Mouse (Mus musculus) heart, embryonic 12.5 days (tissue): ENCODE data around the gene Ascc3. TPM values are rescaled to one million over a fixed set of nuclear protein-coding genes. Genes with fewer than 3 reads are reported as not detected.
A peak's percentile ranks its signal among the peaks of the same experiment; 100 is the strongest.

Source experiments
- ATAC-seq: fragments of 200-750 bp; cut with Nextera tagmentation; 2 replicates; pipeline ENCODE4 v1.8.0; 2017; ENCODE audit warnings: moderate TSS enrichment, moderate library complexity; ENCODE audit not compliant: insufficient number of reproducible peaks, low FRiP score
- H3K27ac ChIP-seq: fragments of 300-500 bp; sonication (generic); 2 replicates; pipeline ENCODE4 v1.5.1; 2016; ENCODE audit warnings: mild to moderate bottlenecking, moderate library complexity; ENCODE audit not compliant: poor library complexity, severe bottlenecking
- H3K27me3 ChIP-seq: fragments of 300-500 bp; sonication (generic); replicated peaks from 2 replicates; pipeline ENCODE4 v1.6.1; 2016; ENCODE audit warnings: mild to moderate bottlenecking, moderate library complexity
- H3K36me3 ChIP-seq: fragments of 300-500 bp; sonication (generic); 2 replicates; pipeline ENCODE4 v1.6.1; 2016; ENCODE audit warnings: mild to moderate bottlenecking, moderate library complexity
- H3K4me1 ChIP-seq: fragments of 300-500 bp; sonication (generic); replicated peaks from 2 replicates; pipeline ENCODE4 v1.6.1; 2016; ENCODE audit warnings: mild to moderate bottlenecking
- H3K4me2 ChIP-seq: fragments of 300-500 bp; sonication (generic); 2 replicates; pipeline ENCODE4 v1.6.1; 2016; ENCODE audit warnings: mild to moderate bottlenecking, moderate library complexity
- H3K4me3 ChIP-seq: fragments of 300-500 bp; sonication (generic); 2 replicates; pipeline ENCODE4 v1.5.1; 2016; ENCODE audit warnings: mild to moderate bottlenecking
- H3K9ac ChIP-seq: fragments of 300-500 bp; sonication (generic); 2 replicates; pipeline ENCODE4 v1.6.1; 2016; ENCODE audit warnings: mild to moderate bottlenecking, moderate library complexity
- H3K9me3 ChIP-seq: fragments of 300-500 bp; sonication (generic); replicated peaks from 2 replicates; pipeline ENCODE4 v1.6.1; 2016; ENCODE audit warnings: mild to moderate bottlenecking, moderate library complexity
- WGBS: fragments of 180-500 bp; shearing (Covaris S2); methylation state at CpG from one replicate; pipeline ENCODE4 v1.1.7; 2016; 5-methylcytosine and 5-hydroxymethylcytosine counted together
- polyA plus RNA-seq: library from polyadenylated mRNA; unstranded; fragments of >200 nt; fragmentation: Nextera tagmentation; extraction: Ambion mirVana; gene quantifications from 2 replicates; pipeline ENCODE4 v1.2.1, GENCODE M21; 2016

The Ascc3 gene
- 23.1 and 26.1 TPM in 2 replicates for polyA plus RNA-seq

GRCm38 (mm10) chr10:50592355-50593293, at the start of gene Ascc3:
Ascc3 (plus strand) TSS chr10:50592669.
- Histone ChIP-seq H3K27me3 (no peaks in the 10 kb centered on the region), H3K9me3 (no peaks in the 10 kb centered on the region), H3K4me2 (peak within 1 kb of the TSS; percentile 75), H3K27ac (peak within 1 kb of the TSS; percentile 91), H3K4me3 (peak within 1 kb of the TSS; percentile 82), H3K9ac (peak within 1 kb of the TSS; percentile 82), H3K36me3 (no peaks in the 10 kb centered on the region), H3K4me1 (no peaks in the 10 kb centered on the region)
- ATAC-seq: peak; percentile 99
- under 1% methylated on average over 77 of the region's 79 CpGs for WGBS

GRCm38 (mm10) chr10:50584721-50585120, 7.7 kb upstream of the Ascc3 start:
- 57% methylated on average over 1 of the region's 1 CpGs for WGBS

GRCm38 (mm10) chr10:50586556-50586955, 5.9 kb upstream of the Ascc3 start:
- H3K36me3 ChIP-seq: no peaks in the 10 kb centered on the region
- no peaks in the 10 kb centered on the region for H3K4me1 ChIP-seq
- H3K27ac ChIP-seq: no peak overlapping the region
- no peaks in the 10 kb centered on the region for H3K27me3 ChIP-seq
- 78% methylated on average over 1 of the region's 1 CpGs for WGBS
- no peak overlapping the region for H3K4me2 ChIP-seq
- no peaks in the 10 kb centered on the region for H3K9me3 ChIP-seq
- no peak for ATAC-seq
- no peak overlapping the region for H3K9ac ChIP-seq
- no peak overlapping the region for H3K4me3 ChIP-seq

More at GRCm38 (mm10) chr10:50584721-50585120, 7.7 kb upstream of the Ascc3 start:
- Histone ChIP-seq H3K4me3 (no peak overlapping the region), H3K27ac (no peak overlapping the region), H3K27me3 (no peaks in the 10 kb centered on the region), H3K9ac (no peak overlapping the region), H3K4me1 (no peaks in the 10 kb centered on the region), H3K4me2 (no peak overlapping the region), H3K36me3 (no peaks in the 10 kb centered on the region), H3K9me3 (no peaks in the 10 kb centered on the region)
- no peak for ATAC-seq

GRCm38 (mm10) chr10:50593371-50593770, 902 bp downstream of the Ascc3 start:
- ATAC-seq: no peak
- WGBS: 59% methylated on average over 12 of the region's 12 CpGs
- H3K9ac ChIP-seq: no peak overlapping the region

GRCm38 (mm10) chr10:50595340-50595739, 2.9 kb downstream of the Ascc3 start:
- H3K4me2 ChIP-seq: no peak overlapping the region
- H3K9ac ChIP-seq: no peak overlapping the region
- no peak for ATAC-seq
- no peak overlapping the region for H3K4me3 ChIP-seq
- no peaks in the 10 kb centered on the region for H3K4me1 ChIP-seq
- no peak overlapping the region for H3K27ac ChIP-seq
- H3K9me3 ChIP-seq: no peaks in the 10 kb centered on the region
- no peaks in the 10 kb centered on the region for H3K36me3 ChIP-seq
- H3K27me3 ChIP-seq: no peaks in the 10 kb centered on the region

More at GRCm38 (mm10) chr10:50593371-50593770, 902 bp downstream of the Ascc3 start:
- Histone ChIP-seq H3K36me3 (no peaks in the 10 kb centered on the region), H3K4me2 (peak overlapping the region; percentile 75), H3K4me3 (peak overlapping the region; percentile 82), H3K27me3 (no peaks in the 10 kb centered on the region), H3K9me3 (no peaks in the 10 kb centered on the region), H3K27ac (no peak overlapping the region), H3K4me1 (no peaks in the 10 kb centered on the region)

GRCm38 (mm10) chr10:50604919-50605318, 12.4 kb downstream of the Ascc3 start:
- Histone ChIP-seq H3K9me3 (no peaks in the 10 kb centered on the region), H3K4me2 (no peak overlapping the region), H3K27me3 (no peaks in the 10 kb centered on the region), H3K4me1 (no peaks in the 10 kb centered on the region), H3K36me3 (0 out of 2 replicates have a peak, but pooled peaks cover 3% of the 10 kb centered on the region), H3K4me3 (no peak overlapping the region), H3K27ac (no peak overlapping the region), H3K9ac (no peak overlapping the region)
- no peak for ATAC-seq
- 92% methylated on average over 5 of the region's 5 CpGs for WGBS

- no peak overlapping the region for H3K4me3 ChIP-seq
- no peaks in the 10 kb centered on the region for H3K4me1 ChIP-seq
- no peak overlapping the region for H3K27ac ChIP-seq
- H3K27me3 ChIP-seq: no peaks in the 10 kb centered on the region
- H3K9ac ChIP-seq: no peak overlapping the region
- no peak for ATAC-seq
- WGBS: 92% methylated on average over 9 of the region's 9 CpGs
- peaks cover 15% of the 10 kb centered on the region for H3K36me3 ChIP-seq
- H3K4me2 ChIP-seq: no peak overlapping the region
- no peaks in the 10 kb centered on the region for H3K9me3 ChIP-seq
Observed at GRCm38 (mm10) chr10:50613840-50614239, 21.4 kb downstream of the Ascc3 start.

- no peak for ATAC-seq
- WGBS: 41% methylated on average over 1 of the region's 1 CpGs
- H3K27ac ChIP-seq: no peak overlapping the region
- no peak overlapping the region for H3K9ac ChIP-seq
- H3K27me3 ChIP-seq: no peaks in the 10 kb centered on the region
- H3K4me3 ChIP-seq: no peak overlapping the region
- H3K9me3 ChIP-seq: no peaks in the 10 kb centered on the region
- no peak overlapping the region for H3K4me2 ChIP-seq
- peaks cover 23% of the 10 kb centered on the region for H3K36me3 ChIP-seq
- no peaks in the 10 kb centered on the region for H3K4me1 ChIP-seq
Observed at GRCm38 (mm10) chr10:50625874-50626273, 33.4 kb downstream of the Ascc3 start.

GRCm38 (mm10) chr10:50639607-50640006, 47.1 kb downstream of the Ascc3 start:
- Histone ChIP-seq H3K27me3 (no peaks in the 10 kb centered on the region), H3K27ac (no peak overlapping the region), H3K4me2 (no peak overlapping the region), H3K4me1 (no peaks in the 10 kb centered on the region), H3K4me3 (no peak overlapping the region), H3K9me3 (no peaks in the 10 kb centered on the region), H3K9ac (no peak overlapping the region), H3K36me3 (peaks cover 5% of the 10 kb centered on the region; the same call in 1 of the 2 replicates)
- 76% methylated on average over 1 of the region's 1 CpGs for WGBS
- ATAC-seq: no peak

GRCm38 (mm10) chr10:50650612-50651011, 58.1 kb downstream of the Ascc3 start:
- Histone ChIP-seq H3K4me1 (no peaks in the 10 kb centered on the region), H3K4me2 (no peak overlapping the region), H3K4me3 (no peak overlapping the region), H3K9me3 (no peaks in the 10 kb centered on the region), H3K27me3 (no peaks in the 10 kb centered on the region), H3K27ac (no peak overlapping the region), H3K9ac (no peak overlapping the region), H3K36me3 (peaks cover 21% of the 10 kb centered on the region)
- ATAC-seq: no peak
- whole genome bisulfite sequencing: 81% methylated on average over 8 of the region's 8 CpGs

- H3K4me3 ChIP-seq: no peak overlapping the region
- H3K36me3 ChIP-seq: peaks cover 21% of the 10 kb centered on the region
- no peak overlapping the region for H3K27ac ChIP-seq
- H3K4me2 ChIP-seq: no peak overlapping the region
- H3K9ac ChIP-seq: no peak overlapping the region
- no peaks in the 10 kb centered on the region for H3K27me3 ChIP-seq
- 91% methylated on average over 3 of the region's 3 CpGs for WGBS
- ATAC-seq: no peak
- H3K9me3 ChIP-seq: no peaks in the 10 kb centered on the region
- no peaks in the 10 kb centered on the region for H3K4me1 ChIP-seq
Observed at GRCm38 (mm10) chr10:50653551-50653950, 61.1 kb downstream of the Ascc3 start.
